Mouse (Mus musculus) lung, postnatal 0 days (tissue): ENCODE measurements around the gene 9330159F19Rik.

Experiments used
- CTCF ChIP-seq: IDR thresholded peaks from 2 replicates; pipeline ENCODE4 v1.5.1; 2016; ENCODE audit warnings: antibody characterized with exemption, mild to moderate bottlenecking
- EP300 ChIP-seq: IDR thresholded peaks from 2 replicates; pipeline ENCODE4 v1.6.1; 2016; ENCODE audit warnings: antibody characterized with exemption, mild to moderate bottlenecking, control low read depth

DNA sequence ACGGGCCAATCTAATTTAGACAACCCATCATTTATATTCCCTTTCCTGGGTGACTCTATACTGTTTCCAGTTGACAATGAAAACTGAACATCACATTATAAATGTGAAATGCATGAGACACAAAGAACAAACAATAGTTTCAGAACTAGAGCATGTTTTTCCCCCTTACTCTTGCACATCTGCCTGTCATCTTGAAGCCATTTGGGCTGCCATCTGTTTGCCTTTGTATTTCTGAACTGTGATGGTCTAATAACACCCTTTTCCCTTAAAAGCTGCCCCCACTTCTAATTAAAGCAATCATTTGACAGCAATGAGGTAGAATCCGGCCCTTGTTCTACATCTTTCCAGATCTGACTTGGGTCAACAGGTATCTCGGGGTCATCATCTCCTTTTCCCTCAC is 35.8 kb upstream of the 9330159F19Rik start:
- no peak for TF ChIP-seq CTCF
- no peak for TF ChIP-seq EP300
